In the genomic region with DNA sequence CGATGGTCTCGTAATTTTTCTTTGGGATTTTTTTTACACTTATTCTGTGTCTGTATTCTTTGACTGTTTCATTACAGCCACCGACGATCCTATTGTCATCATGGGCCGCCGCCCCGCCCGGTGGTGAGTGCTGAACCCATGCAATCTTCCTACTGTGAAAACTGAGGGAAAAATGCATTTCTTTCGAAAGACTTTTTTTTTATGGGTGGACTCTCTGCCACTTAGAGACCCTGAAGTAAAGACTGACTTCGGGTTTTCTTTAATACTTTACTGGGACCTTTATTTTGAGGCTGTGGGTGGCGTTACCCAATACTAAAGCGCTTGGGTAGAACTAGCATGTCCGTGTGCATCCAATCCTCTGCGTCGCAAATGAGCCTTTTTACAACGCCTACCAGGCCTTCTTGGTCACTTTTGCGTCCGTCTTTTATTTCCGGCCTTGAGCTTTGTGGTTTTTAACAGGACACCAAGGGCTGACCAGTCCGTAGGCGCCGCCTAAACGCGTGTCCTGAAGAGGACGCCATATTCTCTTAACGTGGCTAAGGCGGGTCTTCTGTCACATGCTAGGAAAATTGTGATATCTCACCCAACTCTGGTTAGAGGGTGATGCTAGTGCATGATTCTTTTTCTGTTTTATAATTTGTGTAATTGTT, we compare ENCODE assay signal across 8 mouse cellular contexts. TPM values are rescaled to one million over a fixed set of nuclear protein-coding genes. Genes with fewer than 3 reads are reported as not detected.
DNase-seq lines count a peak whose midpoint lies in the region; ATAC-seq lines count a peak whose summit lies in the region.

No protein-coding gene starts in this region.

- H3K9me3 ChIP-seq in forebrain, embryonic 13.5 days (replicated peaks): no peaks in the 10 kb centered on the region
- H3K9me3 ChIP-seq in liver, embryonic 15.5 days (replicated peaks): no peaks in the 10 kb centered on the region
- H3K9me3 ChIP-seq in neural tube, embryonic 11.5 days (ENCODE audit: control insufficient read depth, low read length): no peaks in the 10 kb centered on the region

- peak overlapping the region; percentile 81 for H3K9ac ChIP-seq in forebrain, embryonic 13.5 days
- H3K9ac ChIP-seq in liver, embryonic 15.5 days: peak overlapping the region; percentile 60
- H3K9ac ChIP-seq in neural tube, embryonic 11.5 days (ENCODE audit: low read length): peak overlapping the region; percentile 79

- H3K4me2 ChIP-seq in forebrain, embryonic 13.5 days: peak overlapping the region; percentile 66
- H3K4me2 ChIP-seq in liver, embryonic 15.5 days: peak overlapping the region; percentile 72
- H3K4me2 ChIP-seq in neural tube, embryonic 11.5 days (ENCODE audit: low read depth): peak overlapping the region; percentile 39

- H3K27ac ChIP-seq in forebrain, embryonic 13.5 days: no peak overlapping the region; the same call in 1 of the 2 replicates
- H3K27ac ChIP-seq in liver, embryonic 15.5 days (replicated peaks): peak overlapping the region; percentile 68
- 0 out of 2 replicates have a peak overlapping the region, but pooled peaks have one; percentile 14 for H3K27ac ChIP-seq in neural tube, embryonic 11.5 days (ENCODE audit: low read depth, low read length)

- H3K4me1 ChIP-seq in forebrain, embryonic 13.5 days: peaks cover 11% of the 10 kb centered on the region; the same call in 1 of the 2 replicates
- peaks cover 10% of the 10 kb centered on the region; the same call in 1 of the 2 replicates for H3K4me1 ChIP-seq in liver, embryonic 15.5 days (replicated peaks)
- H3K4me1 ChIP-seq in neural tube, embryonic 11.5 days (ENCODE audit: control insufficient read depth, insufficient read depth, low read length): no peaks in the 10 kb centered on the region

- no peak for ATAC-seq in forebrain, embryonic 13.5 days
- ATAC-seq in liver, embryonic 15.5 days (ENCODE audit: insufficient read depth): no peak
- no peak for ATAC-seq in neural tube, embryonic 11.5 days (ENCODE audit: insufficient read depth, low FRiP score, low TSS enrichment)

- H3K27me3 ChIP-seq in forebrain, embryonic 13.5 days: no peaks in the 10 kb centered on the region
- H3K27me3 ChIP-seq in liver, embryonic 15.5 days: no peaks in the 10 kb centered on the region
- no peaks in the 10 kb centered on the region for H3K27me3 ChIP-seq in neural tube, embryonic 11.5 days (ENCODE audit: control insufficient read depth, insufficient read depth, low read length)

- H3K4me3 ChIP-seq in forebrain, embryonic 13.5 days: peak overlapping the region; percentile 59
- H3K4me3 ChIP-seq in liver, embryonic 15.5 days (replicated peaks): peak overlapping the region; percentile 67
- peak overlapping the region; percentile 55 for H3K4me3 ChIP-seq in neural tube, embryonic 11.5 days (ENCODE audit: low read depth, low read length)

- DNase-seq in kidney, adult 18-20 months: peak; percentile 44
- DNase-seq in kidney, adult 11 months: no peak
- peak; percentile 62 for DNase-seq in adipocyte (ENCODE audit: low spot score)
- peak; percentile 58 for DNase-seq in induced T-regulatory cell, adult 2 months (ENCODE audit: low read depth)
- peak; percentile 35 for DNase-seq in neural tube, embryonic 11.5 days (ENCODE audit: low spot score)
- DNase-seq in frontal cortex, postnatal 10 days (ENCODE audit: low spot score in 2 of 2): no peak

- 16% methylated on average over 27 of the region's 27 CpGs for WGBS in forebrain, embryonic 13.5 days
- 16% methylated on average over 27 of the region's 27 CpGs for WGBS in liver, embryonic 15.5 days (ENCODE audit: insufficient replicate concordance)
- WGBS in neural tube, embryonic 11.5 days: 18% methylated on average over 27 of the region's 27 CpGs

- H3K36me3 ChIP-seq in forebrain, embryonic 13.5 days (ENCODE audit: poor library complexity, severe bottlenecking): peaks cover 12% of the 10 kb centered on the region; the same call in 1 of the 2 replicates
- peaks cover 14% of the 10 kb centered on the region for H3K36me3 ChIP-seq in liver, embryonic 15.5 days (replicated peaks)
- H3K36me3 ChIP-seq in neural tube, embryonic 11.5 days (ENCODE audit: control insufficient read depth, insufficient read depth, low read length): no peaks in the 10 kb centered on the region

RNA-seq across cellular contexts. Expression of gene Rpl10, which starts 0.4 kb away (rescaled TPM):
- polyA plus RNA-seq in forebrain, embryonic 13.5 days (2015; fragmentation: Nextera tagmentation; extraction: Ambion mirVana): 601 and 642 TPM in 2 replicates
- polyA plus RNA-seq in liver, embryonic 15.5 days (2015; fragmentation: Nextera tagmentation; extraction: Ambion mirVana): 356 and 378 TPM in 2 replicates
- polyA plus RNA-seq in neural tube, embryonic 11.5 days (2014; fragmentation: Nextera tagmentation; extraction: Ambion mirVana): 741 and 756 TPM in 2 replicates

RNA-seq across cellular contexts. Expression of gene Taz, which starts 10.7 kb away (rescaled TPM):
- polyA plus RNA-seq in forebrain, embryonic 13.5 days (2015; fragmentation: Nextera tagmentation; extraction: Ambion mirVana): 80.6 and 88.4 TPM in 2 replicates
- polyA plus RNA-seq in liver, embryonic 15.5 days (2015; fragmentation: Nextera tagmentation; extraction: Ambion mirVana): 27.7 and 29.2 TPM in 2 replicates
- 56.1 and 58.5 TPM in 2 replicates for polyA plus RNA-seq in neural tube, embryonic 11.5 days (2014; fragmentation: Nextera tagmentation; extraction: Ambion mirVana)

RNA-seq across cellular contexts. Expression of gene Dnase1l1, which starts 11.1 kb away (rescaled TPM):
- 1.5 and 2.7 TPM in 2 replicates for polyA plus RNA-seq in forebrain, embryonic 13.5 days (2015; fragmentation: Nextera tagmentation; extraction: Ambion mirVana)
- polyA plus RNA-seq in liver, embryonic 15.5 days (2015; fragmentation: Nextera tagmentation; extraction: Ambion mirVana): 24.5 and 25.2 TPM in 2 replicates
- polyA plus RNA-seq in neural tube, embryonic 11.5 days (2014; fragmentation: Nextera tagmentation; extraction: Ambion mirVana): 4.6 and 6.2 TPM in 2 replicates

RNA-seq across cellular contexts. Expression of gene Emd, which starts 16.5 kb away (rescaled TPM):
- 22.5 and 23.1 TPM in 2 replicates for polyA plus RNA-seq in forebrain, embryonic 13.5 days (2015; fragmentation: Nextera tagmentation; extraction: Ambion mirVana)
- polyA plus RNA-seq in liver, embryonic 15.5 days (2015; fragmentation: Nextera tagmentation; extraction: Ambion mirVana): 8.0 and 8.5 TPM in 2 replicates
- 24.0 and 31.9 TPM in 2 replicates for polyA plus RNA-seq in neural tube, embryonic 11.5 days (2014; fragmentation: Nextera tagmentation; extraction: Ambion mirVana)

RNA-seq across cellular contexts. Expression of gene Flna, which starts 21.4 kb away (rescaled TPM):
- polyA plus RNA-seq in forebrain, embryonic 13.5 days (2015; fragmentation: Nextera tagmentation; extraction: Ambion mirVana): 102 and 128 TPM in 2 replicates
- 41.6 and 47.6 TPM in 2 replicates for polyA plus RNA-seq in liver, embryonic 15.5 days (2015; fragmentation: Nextera tagmentation; extraction: Ambion mirVana)
- polyA plus RNA-seq in neural tube, embryonic 11.5 days (2014; fragmentation: Nextera tagmentation; extraction: Ambion mirVana): 243 and 246 TPM in 2 replicates

Comparison
In these comparisons a context has a peak if more than half of its experiments do, and no peak if none do; other contexts are left out.
1. DNase-seq: peak in kidney, adult 18-20 months (single experiment), adipocyte (single experiment), induced T-regulatory cell, adult 2 months (single experiment) and neural tube, embryonic 11.5 days (single experiment); none in kidney, adult 11 months (single experiment) and frontal cortex, postnatal 10 days (0 of 2).
2. Peak in every context shown above with its lines, with median percentiles within 50 percentile points of each other: H3K4me2 ChIP-seq, H3K4me3 ChIP-seq and H3K9ac ChIP-seq.